Mouse (Mus musculus): ENCODE measurements at regions not wholly inside any gene's neighbourhood (a gene's known extent, or its start where the extent isn't known, plus 50 kb on each side); places are given as distances from the start of the nearest gene placed in this dataset.
A peak's percentile ranks its signal among the peaks of the same experiment; 100 is the strongest.

DNA sequence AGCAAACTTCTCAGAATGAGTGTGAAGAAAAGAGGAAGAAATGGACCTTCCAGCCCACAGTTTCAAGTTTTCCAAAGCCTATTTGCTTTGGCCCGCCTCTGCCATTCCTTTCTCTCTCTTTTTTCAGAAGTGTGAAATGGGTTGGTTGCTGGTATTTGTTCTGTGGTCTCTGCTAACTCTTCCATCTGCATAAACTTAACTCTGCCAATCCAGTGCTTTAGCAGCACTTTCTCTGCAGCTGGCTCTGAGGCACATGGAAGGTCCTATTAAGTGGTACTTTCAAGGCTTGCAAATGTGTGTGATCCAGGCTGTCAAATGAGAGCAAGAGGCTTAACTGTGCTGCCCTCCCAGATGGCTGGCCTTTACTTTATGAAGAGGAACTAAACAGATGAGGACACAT is 383.6 kb downstream of the Gm826 start:
- no peak for DNase-seq (ENCODE audit: low spot score)

DNA sequence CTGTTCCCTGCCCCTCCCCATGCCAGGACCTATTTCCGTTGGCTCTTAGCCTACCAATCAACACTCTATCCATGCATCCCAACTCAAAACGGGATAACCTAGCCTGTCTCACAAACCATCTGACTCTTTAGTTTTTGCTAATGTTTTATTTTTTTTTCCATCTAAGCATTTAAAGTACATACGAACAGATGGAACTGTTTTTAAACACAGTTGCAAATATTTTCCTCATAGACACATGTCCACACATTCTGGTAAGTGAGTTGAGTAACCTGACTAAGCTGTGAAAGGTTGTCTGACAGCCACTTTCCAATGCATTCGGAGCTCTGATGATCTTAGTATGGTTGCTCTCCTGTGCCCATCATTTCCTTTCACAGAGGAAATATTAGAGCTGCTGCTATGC is 384.9 kb downstream of the Gm826 start:
- DNase-seq (ENCODE audit: low spot score), result no peak

DNA sequence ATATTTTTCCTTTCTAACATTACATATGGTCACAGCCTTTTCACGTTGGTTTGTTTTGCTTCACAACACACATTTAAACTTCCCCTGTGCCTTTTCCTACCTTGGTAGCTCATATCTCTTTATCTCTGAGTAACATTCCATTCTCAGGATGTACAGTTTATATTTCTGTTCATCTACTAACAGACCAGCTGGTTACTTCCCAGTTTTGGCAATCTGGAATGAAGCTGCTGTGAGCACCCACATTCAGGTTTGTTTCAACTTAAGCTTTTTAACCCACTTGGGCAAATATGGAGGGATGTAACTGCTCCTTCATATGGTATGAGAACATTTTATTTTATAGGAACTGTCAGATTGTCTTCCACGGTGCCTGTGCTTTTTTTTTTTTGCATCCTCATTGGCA is 403.2 kb downstream of the Gm826 start:
- no peak for DNase-seq (ENCODE audit: low spot score)

DNA sequence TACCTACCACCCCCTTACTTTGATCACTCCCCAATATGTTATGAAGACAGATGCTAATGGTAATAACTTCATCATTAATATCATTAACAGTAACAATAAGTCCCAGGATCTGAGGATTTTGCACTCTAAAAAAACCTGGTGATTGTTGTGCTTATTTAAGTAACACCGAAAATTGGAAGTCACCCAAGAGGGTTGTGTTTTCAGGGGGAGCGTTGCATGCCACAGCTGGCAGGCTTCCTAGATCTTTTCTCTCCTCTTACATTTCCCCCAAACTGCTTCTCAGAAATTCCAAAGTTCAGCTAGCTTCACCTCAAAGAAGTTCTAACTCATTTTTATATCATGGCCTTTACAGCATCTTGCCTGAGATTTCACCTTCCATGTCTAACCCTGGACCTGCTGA is 444.3 kb downstream of the Gm826 start:
- no peak for DNase-seq (ENCODE audit: low spot score)

DNA sequence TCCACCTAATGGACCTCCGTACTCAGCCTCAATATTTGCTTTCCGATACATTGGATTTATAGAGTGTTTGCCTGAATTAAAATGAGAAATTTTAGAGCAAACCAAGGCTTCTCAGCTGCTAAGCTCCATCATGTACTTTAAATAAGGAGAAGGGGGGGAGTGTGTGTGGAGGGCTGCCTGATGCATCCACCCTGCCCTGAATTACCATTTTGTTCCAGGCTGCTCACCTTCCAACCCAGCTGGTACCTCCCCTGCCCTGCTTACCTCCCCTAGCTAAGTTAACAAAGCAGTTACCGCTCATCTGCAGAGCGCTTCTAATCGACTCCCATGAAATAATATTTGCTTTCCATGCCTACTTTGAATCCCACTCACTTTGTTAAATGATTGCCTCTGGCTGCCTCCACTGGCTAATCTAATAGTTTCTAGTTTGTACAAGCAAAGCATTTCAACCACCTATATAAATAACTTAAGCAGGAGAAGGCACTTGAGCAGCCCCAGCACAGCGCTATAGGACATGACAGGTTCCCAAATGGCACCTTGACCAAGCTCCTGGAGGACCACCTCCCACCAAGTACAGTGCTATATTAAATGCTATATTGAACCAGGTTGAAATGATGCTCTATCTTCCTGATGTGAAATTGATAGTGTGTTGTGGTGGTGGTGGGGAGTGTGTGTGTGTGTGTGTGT is 449.0 kb downstream of the Gm826 start:
- no peak for DNase-seq (ENCODE audit: low spot score)

DNA sequence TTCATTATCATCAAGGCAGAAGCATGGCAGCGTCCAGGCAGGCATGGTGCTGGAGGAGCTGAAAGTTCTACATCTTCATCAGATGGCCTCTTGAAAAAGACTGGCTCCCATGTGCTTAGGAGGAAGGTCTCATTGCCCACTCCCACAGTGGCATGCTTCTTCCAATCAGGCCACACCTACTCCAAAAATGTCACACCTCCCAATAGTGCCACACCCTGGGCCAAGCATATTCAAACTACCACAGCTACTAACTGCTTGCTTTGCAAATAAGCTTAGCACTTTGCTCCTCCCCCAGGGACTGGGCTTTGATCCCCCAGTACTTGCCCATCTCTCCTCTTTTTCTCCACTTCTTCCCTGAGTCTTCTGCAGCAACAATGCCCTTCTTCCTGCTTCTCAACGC is 467.0 kb downstream of the Gm826 start:
- no peak for DNase-seq (ENCODE audit: low spot score)

DNA sequence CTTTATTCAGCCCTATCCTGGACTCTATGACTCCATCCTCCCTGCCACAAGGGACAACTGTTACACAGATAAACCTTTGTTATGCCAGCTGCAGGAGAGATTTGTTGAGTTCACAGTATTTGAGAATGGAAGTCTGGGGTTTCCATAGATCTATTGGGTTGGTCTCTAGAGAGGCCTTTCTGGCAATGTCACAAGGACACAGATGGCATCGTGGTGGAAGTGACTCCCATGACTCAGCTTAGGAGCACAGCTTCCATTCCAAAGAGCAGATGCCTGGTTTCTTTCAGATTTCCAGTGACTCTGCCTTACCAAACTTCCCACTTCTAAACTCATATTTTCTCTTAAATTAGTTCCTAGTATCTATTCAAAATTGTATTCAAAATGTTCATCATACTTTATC is 467.6 kb downstream of the Gm826 start:
- DNase-seq (ENCODE audit: low spot score), result peak; percentile 3

DNA sequence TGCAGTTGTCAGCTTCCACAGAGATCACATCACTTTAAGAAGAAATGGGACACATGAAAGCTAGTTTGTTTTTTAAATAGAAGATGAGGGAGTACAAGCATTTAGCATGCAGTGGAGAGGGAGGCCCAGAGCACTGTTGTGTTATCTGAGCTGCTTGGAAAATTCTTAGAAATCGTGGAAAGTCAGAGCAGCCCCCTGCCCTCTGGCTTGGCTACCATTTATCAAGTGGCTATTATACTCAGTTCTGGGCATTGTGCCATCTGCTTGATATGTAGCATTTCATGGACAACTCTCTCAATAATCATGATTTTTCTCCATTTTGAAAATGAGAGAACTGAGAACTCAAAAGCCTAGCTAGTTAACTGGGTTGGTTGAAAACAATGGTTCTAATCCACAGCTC is 470.8 kb downstream of the Gm826 start:
- DNase-seq (ENCODE audit: low spot score), result no peak

DNA sequence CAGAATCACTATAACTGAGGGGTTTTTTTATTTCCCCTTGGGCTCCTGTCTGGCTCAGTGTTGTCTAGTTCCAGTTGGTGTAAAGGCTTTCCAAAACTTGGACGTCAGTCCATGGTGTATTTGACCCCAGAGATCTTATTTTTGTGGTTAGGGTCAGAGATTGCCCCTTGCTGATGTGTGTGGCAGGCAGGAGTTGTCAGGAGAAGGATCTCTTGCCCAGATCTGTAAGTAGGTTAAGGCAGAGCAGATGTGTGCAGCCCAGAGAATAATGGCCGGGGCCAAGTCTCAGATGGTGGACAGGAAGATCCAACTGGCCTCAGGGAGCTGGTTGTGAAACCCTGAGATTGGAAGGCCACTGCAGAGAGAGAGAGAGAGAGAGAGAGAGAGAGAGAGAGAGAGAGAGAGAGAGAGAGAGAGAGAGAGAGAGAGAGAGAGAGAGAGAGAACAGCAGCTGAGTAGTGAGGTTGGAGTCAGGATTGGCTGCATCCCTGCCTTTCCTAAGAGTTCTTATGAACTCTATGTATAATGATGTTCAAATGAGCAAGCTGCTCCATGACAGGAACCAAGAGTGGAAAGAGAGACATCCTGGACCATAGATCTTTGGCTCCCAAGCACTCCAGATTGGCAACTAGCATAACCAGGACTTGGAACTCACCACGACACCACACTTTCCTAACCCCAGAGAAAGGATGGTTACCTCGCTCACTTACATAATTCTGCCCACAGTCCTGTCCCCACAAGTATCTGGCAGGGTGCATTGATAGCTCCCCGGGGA is 479.9 kb downstream of the Gm826 start:
- DNase-seq (ENCODE audit: low spot score), result no peak

DNA sequence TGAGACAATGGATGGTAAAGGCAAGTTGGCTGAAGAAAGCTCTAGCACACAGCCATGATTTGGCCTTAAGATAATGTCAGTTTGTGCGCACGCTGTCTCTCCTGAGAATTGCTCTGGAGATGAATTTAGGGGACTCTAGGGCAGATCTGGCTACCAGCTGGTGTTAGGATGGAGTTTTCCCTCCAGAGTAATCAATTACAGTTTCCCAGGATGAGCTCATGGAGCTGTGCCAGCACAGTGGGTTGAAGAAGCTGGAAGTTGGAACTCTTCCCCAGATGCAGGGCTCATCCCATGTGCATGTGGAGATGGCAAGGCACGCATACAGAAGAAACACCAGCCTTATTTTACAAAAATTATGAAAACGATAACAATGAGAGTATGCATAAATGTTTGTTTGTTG is 481.0 kb downstream of the Gm826 start:
- DNase-seq (ENCODE audit: low spot score), result no peak

DNA sequence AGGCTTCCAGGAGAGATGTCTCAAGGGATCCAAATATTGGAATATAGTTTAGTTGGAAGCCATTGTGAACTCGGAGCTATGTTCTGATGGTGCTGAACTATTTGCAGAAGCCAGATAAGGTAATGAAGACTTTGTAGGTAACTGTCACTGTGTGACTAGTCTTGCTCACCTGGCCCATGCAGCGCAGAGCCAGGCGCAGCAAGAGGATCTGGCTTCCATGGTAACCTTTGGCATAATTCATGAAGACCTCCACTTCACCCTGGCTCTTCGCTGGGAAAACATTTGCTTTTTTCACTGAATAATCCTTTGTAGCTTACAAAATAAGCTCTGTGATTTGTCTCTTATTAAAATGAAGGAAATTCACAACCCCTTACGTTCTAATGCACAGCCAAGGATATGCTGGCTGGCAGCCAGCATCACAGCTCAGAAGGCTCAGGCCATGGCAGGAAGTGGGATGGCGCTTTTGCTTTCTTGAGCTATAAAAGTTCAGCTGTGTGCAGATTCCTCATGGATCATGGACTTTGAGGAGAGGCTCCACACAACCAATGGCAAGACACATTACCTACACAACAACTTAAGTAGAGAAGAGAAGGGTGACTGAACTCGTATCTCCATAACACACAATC is 501.4 kb downstream of the Gm826 start:
- no peak for DNase-seq (ENCODE audit: low spot score)

DNA sequence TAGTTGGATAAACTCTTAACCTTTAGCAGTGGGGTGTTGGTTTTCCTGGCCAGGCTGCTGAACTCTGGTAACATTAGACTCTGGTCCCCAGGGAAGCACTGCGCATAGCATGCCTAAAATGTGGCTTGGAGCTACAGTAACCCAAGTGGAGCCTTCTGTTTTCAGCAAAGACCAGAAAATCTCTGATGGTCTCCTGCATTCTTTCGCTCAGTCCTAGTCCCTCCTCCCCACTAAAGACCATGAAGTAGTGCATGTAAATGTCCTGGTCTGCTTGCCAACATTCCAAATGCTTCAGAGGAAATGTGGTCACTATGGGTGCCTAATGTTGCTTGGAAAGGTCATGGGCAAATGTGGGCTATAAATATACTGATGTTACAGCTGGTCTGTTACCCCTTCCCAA is 507.5 kb downstream of the Gm826 start:
- DNase-seq (ENCODE audit: low spot score), result no peak

DNA sequence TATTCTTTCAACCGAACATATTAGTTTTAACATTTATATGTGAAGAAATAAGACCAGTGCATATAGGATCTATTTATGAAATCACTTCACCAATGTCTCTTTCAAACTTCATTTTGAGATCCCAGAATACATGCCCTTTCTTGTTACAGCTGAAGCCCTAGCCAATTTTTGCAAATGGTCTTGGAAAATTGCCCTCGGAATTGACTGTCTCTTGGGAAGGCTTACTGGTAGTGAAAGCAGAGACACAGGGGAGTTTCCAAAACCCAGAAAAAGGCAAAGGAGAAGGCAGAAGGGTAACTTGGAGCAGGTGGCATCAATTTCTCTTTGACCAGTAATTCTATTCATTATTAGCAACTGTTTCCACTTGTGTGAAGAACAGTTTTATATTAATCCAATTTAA is 515.4 kb downstream of the Gm826 start:
- no peak for DNase-seq (ENCODE audit: low spot score)

DNA sequence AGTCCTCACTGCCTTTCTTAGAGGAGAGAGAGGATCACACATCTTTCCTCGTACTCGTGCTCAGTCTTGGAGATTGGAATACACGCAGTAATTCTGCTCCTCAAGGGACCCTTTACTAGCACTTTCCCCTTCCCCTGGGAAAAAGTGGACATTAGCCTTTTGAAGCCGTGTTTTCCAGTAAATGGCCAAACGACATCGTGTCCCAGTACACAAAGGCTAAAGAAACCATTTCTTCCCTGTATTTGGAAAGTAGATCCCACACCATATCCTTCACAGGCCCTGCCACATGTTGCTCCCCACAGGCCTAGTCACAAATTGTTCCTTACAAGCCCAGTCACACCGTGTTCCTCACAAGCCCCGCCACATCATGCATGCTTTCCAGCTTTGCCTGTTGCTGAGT is 517.6 kb downstream of the Gm826 start:
- no peak for DNase-seq (ENCODE audit: low spot score)

Data from layer of hippocampus, adult 9-10 months (tissue).